ENCODE assay signal across 12 mouse cellular contexts in genomic region chr11:62983793-62984192, GRCm38 (mm10). TPM values are rescaled to one million over a fixed set of nuclear protein-coding genes. Genes with fewer than 3 reads are reported as not detected.
DNase-seq lines count a peak whose midpoint lies in the region; ATAC-seq and TF ChIP-seq lines count a peak whose summit lies in the region.
"Had no signal": no experiment of that assay in that cellular context is flagged by ENCODE, and none has a peak within 500 bp of the region (broad histone marks: within the 10 kb centered on the region; RNA-seq: fewer than 3 reads in every experiment).

No protein-coding gene starts in this region.

- WGBS in forebrain, embryonic 14.5 days = 0% methylated on average over 3 of the region's 3 CpGs
- 6% methylated on average over 3 of the region's 3 CpGs for WGBS in forebrain, postnatal 0 days
- WGBS in hindbrain, embryonic 16.5 days = 3% methylated on average over 3 of the region's 3 CpGs

- no peaks in the 10 kb centered on the region for H3K36me3 ChIP-seq in forebrain, embryonic 14.5 days (ENCODE audit: control insufficient read depth, insufficient read depth, low read length)
- H3K36me3 ChIP-seq in forebrain, postnatal 0 days (ENCODE audit: insufficient read depth) = no peaks in the 10 kb centered on the region
- no peaks in the 10 kb centered on the region for H3K36me3 ChIP-seq in hindbrain, embryonic 16.5 days (ENCODE audit: control insufficient read depth, insufficient read depth, low read length)
- H3K36me3 ChIP-seq: heart, embryonic 10.5 days had no signal

- H3K4me3 ChIP-seq in forebrain, embryonic 14.5 days (ENCODE audit: low read depth, low read length) = no peak overlapping the region
- H3K4me3 ChIP-seq in forebrain, postnatal 0 days (ENCODE audit: low read depth, low read length) = no peak overlapping the region
- H3K4me3 ChIP-seq in hindbrain, embryonic 16.5 days (ENCODE audit: low read length) = no peak overlapping the region
- H3K4me3 ChIP-seq: heart, embryonic 10.5 days had no signal

- H3K4me1 ChIP-seq in forebrain, embryonic 14.5 days (ENCODE audit: control insufficient read depth, insufficient read depth, low read length) = peaks cover 14% of the 10 kb centered on the region; the same call in 1 of the 2 replicates
- H3K4me1 ChIP-seq in forebrain, postnatal 0 days (ENCODE audit: insufficient read depth) = 0 out of 2 replicates have a peak, but pooled peaks cover 3% of the 10 kb centered on the region
- no peaks in the 10 kb centered on the region; the same call in 1 of the 2 replicates for H3K4me1 ChIP-seq in hindbrain, embryonic 16.5 days (ENCODE audit: control insufficient read depth, insufficient read depth, low read depth, low read length)

- no peak overlapping the region for H3K27ac ChIP-seq in forebrain, embryonic 14.5 days (ENCODE audit: low read depth, low read length)
- H3K27ac ChIP-seq in forebrain, postnatal 0 days (ENCODE audit: low read depth, low read length) = no peak overlapping the region
- H3K27ac ChIP-seq in hindbrain, embryonic 16.5 days (ENCODE audit: low read depth, low read length) = no peak overlapping the region
- H3K27ac ChIP-seq: heart, embryonic 10.5 days had no signal

- no peaks in the 10 kb centered on the region for H3K9me3 ChIP-seq in forebrain, embryonic 14.5 days (replicated peaks; ENCODE audit: control insufficient read depth, low read length)
- no peaks in the 10 kb centered on the region for H3K9me3 ChIP-seq in forebrain, postnatal 0 days (ENCODE audit: low read length)
- no peaks in the 10 kb centered on the region; the same call in 1 of the 2 replicates for H3K9me3 ChIP-seq in hindbrain, embryonic 16.5 days (ENCODE audit: control insufficient read depth, low read length)
- H3K9me3 ChIP-seq: heart, embryonic 10.5 days had no signal

- H3K9ac ChIP-seq in forebrain, embryonic 14.5 days (ENCODE audit: low read length) = no peak overlapping the region
- H3K9ac ChIP-seq in forebrain, postnatal 0 days = no peak overlapping the region
- H3K9ac ChIP-seq in hindbrain, embryonic 16.5 days (ENCODE audit: low read depth, low read length) = no peak overlapping the region

- TF ChIP-seq CTCF in forebrain, postnatal 0 days (IDR thresholded peaks at IDR 0.05; ENCODE audit: low read depth) = no peak

- ATAC-seq in forebrain, embryonic 14.5 days = peak; percentile 46; the same call in 1 of the 2 replicates
- no peak for ATAC-seq in forebrain, postnatal 0 days
- peak; percentile 64 for ATAC-seq in hindbrain, embryonic 16.5 days
- ATAC-seq: intestine, postnatal 0 days had no signal

- no peaks in the 10 kb centered on the region for H3K27me3 ChIP-seq in forebrain, embryonic 14.5 days (replicated peaks; ENCODE audit: control insufficient read depth, insufficient read depth, low read length)
- H3K27me3 ChIP-seq in forebrain, postnatal 0 days (ENCODE audit: insufficient read depth, low read length) = no peaks in the 10 kb centered on the region
- no peaks in the 10 kb centered on the region for H3K27me3 ChIP-seq in hindbrain, embryonic 16.5 days (replicated peaks; ENCODE audit: control insufficient read depth, insufficient read depth, low read length)

- no peak overlapping the region for H3K4me2 ChIP-seq in forebrain, embryonic 14.5 days (ENCODE audit: low read length)
- H3K4me2 ChIP-seq in forebrain, postnatal 0 days (ENCODE audit: low read depth) = no peak overlapping the region
- H3K4me2 ChIP-seq in hindbrain, embryonic 16.5 days (ENCODE audit: low read length) = no peak overlapping the region

- peak; percentile 60 for DNase-seq in forebrain, embryonic 14.5 days (ENCODE audit: low spot score)
- DNase-seq in forebrain, postnatal 0 days = no peak
- peak; percentile 29 for DNase-seq in lung, postnatal 36 days
- no peak for DNase-seq in lung, postnatal 4 days
- peak; percentile 55 for DNase-seq in retina, embryonic 14.5 days (ENCODE audit: low spot score)
- no peak for DNase-seq in urinary bladder, postnatal 14 days (ENCODE audit: low spot score)
- no peak for DNase-seq in cerebellum, adult 9-11 months
- DNase-seq: adrenal gland, postnatal 14 days had no signal

RNA-seq across cellular contexts. Expression of gene Cdrt4, which starts 32.8 kb away (rescaled TPM):
- polyA plus RNA-seq in forebrain, embryonic 14.5 days (2014; fragmentation: Nextera tagmentation; extraction: Ambion mirVana) = not detected in 2 replicates
- not detected in 2 replicates for total RNA-seq in forebrain, postnatal 0 days (2014; rRNA removed)
- 0.28 TPM in 1 of 2 replicates, not detected in the other for polyA plus RNA-seq in forebrain, postnatal 0 days (2015; fragmentation: Nextera tagmentation; extraction: Ambion mirVana)
- polyA plus RNA-seq in hindbrain, embryonic 16.5 days (2015; fragmentation: Nextera tagmentation; extraction: Ambion mirVana) = 0.23 TPM in 1 of 2 replicates, not detected in the other
- total RNA-seq: adrenal gland, postnatal 14 days; left cerebral cortex, postnatal 25 days had no signal
- polyA plus RNA-seq: intestine, postnatal 0 days had no signal

Comparison
In these comparisons a context has a peak if more than half of its experiments do, and no peak if none do; other contexts are left out.
1. DNase-seq: peak in forebrain, embryonic 14.5 days (single experiment), lung, postnatal 36 days (single experiment) and retina, embryonic 14.5 days (single experiment); none in forebrain, postnatal 0 days (single experiment), lung, postnatal 4 days (0 of 2), urinary bladder, postnatal 14 days (single experiment) and cerebellum, adult 9-11 months (single experiment).